Mouse (Mus musculus): ENCODE data around the gene Snx14.
"Not testable (repeated sequence)": the region's sequence is repeated elsewhere in the genome, so short reads cannot be mapped to it uniquely, and the experiment has no call there.

Snx14 gene

DNA sequence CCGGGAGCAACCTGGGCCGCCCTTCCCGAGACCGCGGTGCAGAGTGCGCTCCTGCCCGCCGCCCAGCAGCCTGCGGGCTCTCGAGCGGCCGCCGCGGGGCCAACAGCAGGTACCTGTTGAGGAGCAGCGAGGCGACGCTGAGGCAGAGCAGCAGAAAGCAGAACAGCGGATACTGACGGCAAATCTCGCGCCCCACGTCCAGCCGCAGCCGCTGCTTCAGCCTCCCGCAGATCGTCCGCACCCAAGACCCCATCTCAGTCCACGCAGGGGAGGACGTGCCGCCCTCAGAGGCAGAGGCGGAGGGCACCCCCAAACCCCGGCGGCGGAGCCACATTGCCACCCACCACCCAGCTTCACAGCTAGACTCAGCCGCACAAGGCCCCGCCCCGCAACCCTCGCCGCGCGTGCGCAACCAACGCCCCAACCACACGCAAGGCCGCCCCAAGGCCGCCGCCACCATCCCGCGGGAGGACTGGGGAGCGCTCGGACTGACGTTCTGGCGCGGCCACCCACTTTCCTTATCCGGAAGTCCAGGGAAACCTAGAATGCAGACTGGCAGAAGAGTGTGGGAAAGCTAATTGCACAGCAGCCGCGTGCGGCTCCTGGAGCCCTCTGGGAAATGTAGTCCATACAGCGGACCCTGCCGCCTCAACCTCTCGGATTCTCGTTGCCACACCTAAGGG lies at the start of gene Snx14:
Gene Snx14, minus strand, starts transcription at position 404 of the 683 bp plus-strand sequence.
- DNase-seq (ENCODE audit: low spot score): peak; percentile 97

DNA sequence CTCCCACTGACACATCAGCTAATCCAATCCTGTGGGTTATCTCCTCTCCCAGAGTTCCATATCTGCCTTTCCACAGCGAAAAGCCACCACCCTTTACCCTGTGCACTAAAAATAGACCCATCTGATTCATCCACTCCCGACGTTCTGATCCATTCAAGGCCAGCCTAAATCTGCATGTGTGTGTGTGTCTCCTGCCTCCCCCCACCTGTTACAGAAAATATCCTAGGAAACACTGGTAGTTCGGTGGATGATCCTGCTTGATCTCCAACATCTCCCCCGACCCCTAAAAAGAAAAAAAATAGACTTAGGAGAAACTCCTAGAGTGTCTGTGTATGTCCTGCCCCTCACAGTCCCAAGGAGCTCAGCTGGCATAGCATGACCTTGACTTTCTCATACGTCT lies 45.8 kb upstream of the Snx14 start:
- no peak for DNase-seq (ENCODE audit: low spot score)

GRCm38 (mm10) chr9:88482829-88483396 lies 44.2 kb upstream of the Snx14 start:
- DNase-seq (ENCODE audit: low spot score): peak; percentile 78

GRCm38 (mm10) chr9:88482230-88482828 lies 43.6 kb upstream of the Snx14 start, which contains the start of gene Syncrip:
Gene Syncrip (minus strand): TSS chr9:88482574.
- DNase-seq (ENCODE audit: low spot score): peak; percentile 95

- no peak for DNase-seq (ENCODE audit: low spot score)
Observed at GRCm38 (mm10) chr9:88481791-88482160, 43.0 kb upstream of the Snx14 start.

GRCm38 (mm10) chr9:88481061-88481790 lies 42.5 kb upstream of the Snx14 start:
- DNase-seq (ENCODE audit: low spot score): peak; percentile 44

GRCm38 (mm10) chr9:88480120-88480519 lies 41.4 kb upstream of the Snx14 start:
- DNase-seq (ENCODE audit: low spot score): no peak

GRCm38 (mm10) chr9:88476138-88476537 lies 37.4 kb upstream of the Snx14 start:
- DNase-seq (ENCODE audit: low spot score): peak; percentile 25

- not testable (repeated sequence) for DNase-seq (ENCODE audit: low spot score)
Observed at GRCm38 (mm10) chr9:88461017-88461416, 22.3 kb upstream of the Snx14 start.

- DNase-seq (ENCODE audit: low spot score): no peak
Observed at GRCm38 (mm10) chr9:88439991-88440390, 1.2 kb upstream of the Snx14 start.

GRCm38 (mm10) chr9:88439238-88439600 lies 461 bp upstream of the Snx14 start:
- DNase-seq (ENCODE audit: low spot score): no peak

GRCm38 (mm10) chr9:88438237-88438554 lies 562 bp downstream of the Snx14 start:
- DNase-seq (ENCODE audit: low spot score): no peak

GRCm38 (mm10) chr9:88437342-88438236 lies 1.2 kb downstream of the Snx14 start:
- DNase-seq (ENCODE audit: low spot score): peak; percentile 19

DNA sequence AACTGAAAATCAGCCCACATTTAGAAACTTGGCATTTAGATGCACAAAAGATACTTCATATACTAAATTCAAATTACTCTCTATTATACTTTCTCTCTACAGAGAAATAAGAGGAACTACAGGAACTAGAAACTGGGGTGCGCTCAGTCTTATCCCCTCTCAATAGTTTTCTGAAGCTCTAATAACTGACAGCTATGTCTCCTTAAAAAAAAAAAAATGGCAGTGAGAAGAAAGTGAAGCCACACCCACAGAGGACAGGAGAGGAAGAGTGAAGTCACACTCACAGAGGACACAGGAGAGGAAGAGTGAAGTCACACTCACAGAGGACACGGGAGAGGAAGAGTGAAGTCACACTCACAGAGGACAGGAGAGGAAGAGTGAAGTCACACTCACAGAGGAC lies 14.4 kb downstream of the Snx14 start:
- no peak for DNase-seq (ENCODE audit: low spot score)

- no peak for DNase-seq (ENCODE audit: low spot score)
Observed at GRCm38 (mm10) chr9:88422428-88422827, 16.3 kb downstream of the Snx14 start.

DNA sequence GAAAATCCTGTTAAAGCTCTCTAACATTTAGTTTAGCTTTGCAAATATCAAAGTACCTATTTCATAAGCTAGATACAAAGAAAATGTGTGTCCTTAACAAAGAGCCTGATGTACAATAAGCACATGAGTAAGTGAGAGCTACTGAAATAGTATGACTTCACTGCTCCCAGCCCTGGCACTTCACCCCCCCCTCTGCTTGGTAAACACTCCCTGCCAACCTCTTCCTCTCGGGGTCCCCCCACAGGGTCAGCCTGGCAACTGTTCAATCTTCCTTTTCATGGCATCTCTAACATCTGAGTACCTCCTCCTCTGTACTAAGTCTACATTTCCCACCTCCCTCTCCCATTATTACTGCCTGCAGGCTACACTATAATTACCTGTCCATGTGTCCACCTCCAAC lies 22.0 kb downstream of the Snx14 start:
- no peak for DNase-seq (ENCODE audit: low spot score)

DNA sequence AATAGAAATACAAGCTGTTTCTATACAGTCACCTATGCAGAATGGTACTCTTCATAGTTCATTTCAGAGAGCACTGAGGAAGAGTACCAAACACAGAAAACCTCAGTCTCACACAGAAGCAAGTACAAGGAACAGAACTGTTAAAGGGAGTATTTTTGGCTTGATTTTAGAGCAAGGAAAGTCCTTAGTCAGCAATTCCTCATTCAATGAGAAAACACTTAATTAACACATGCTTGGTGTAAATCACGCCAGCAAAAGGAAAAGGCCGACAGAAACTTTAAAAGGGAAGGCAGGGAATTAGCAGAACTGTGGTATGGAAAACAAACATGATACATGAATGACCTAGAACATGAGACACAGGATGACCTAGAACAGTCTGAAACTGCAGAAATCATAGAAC lies 28.8 kb downstream of the Snx14 start:
- DNase-seq (ENCODE audit: low spot score): no peak

GRCm38 (mm10) chr9:88404515-88404914 lies 34.2 kb downstream of the Snx14 start:
- no peak for DNase-seq (ENCODE audit: low spot score)

GRCm38 (mm10) chr9:88404088-88404487 lies 34.7 kb downstream of the Snx14 start:
- DNase-seq (ENCODE audit: low spot score): no peak

- no peak for DNase-seq (ENCODE audit: low spot score)
Observed at GRCm38 (mm10) chr9:88398461-88398860, 40.3 kb downstream of the Snx14 start.

DNA sequence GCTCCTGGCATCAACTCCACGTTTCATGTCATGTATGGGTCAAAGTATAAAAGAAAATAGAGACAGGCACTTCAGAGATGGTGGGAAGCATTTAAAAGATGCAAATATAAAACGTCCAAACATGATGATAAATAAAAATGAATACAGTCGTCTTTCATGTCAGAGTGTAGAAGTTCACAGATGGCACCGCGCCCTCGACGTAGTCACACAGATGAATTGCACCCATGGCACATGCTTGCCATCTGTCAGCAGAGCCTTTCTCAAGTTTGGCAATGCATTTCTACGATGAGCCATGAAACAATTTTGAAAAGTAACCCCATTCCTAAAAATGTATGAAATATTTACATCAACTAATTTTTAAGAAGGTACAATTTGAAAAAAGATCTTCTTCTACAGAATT lies 43.9 kb downstream of the Snx14 start:
- DNase-seq (ENCODE audit: low spot score): no peak

DNA sequence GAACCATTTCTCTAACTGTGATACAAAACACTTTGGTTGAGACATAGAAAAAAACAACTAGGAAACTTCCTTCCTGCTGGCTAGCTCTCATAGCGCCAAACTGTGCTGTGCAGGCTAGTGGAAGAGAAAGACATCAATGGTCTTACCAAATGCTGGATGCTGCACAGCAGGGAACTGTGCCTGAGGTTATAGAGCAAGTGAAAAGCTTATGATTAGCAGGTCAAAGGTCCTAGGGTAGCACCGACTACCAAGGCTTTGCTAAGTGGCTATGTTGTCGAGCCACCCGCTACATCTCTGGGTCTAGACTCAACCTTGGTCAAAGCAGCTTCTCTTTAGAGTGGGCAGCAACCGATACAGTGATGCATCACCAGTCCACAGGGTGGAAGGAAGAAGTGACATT lies 49.9 kb downstream of the Snx14 start:
- DNase-seq (ENCODE audit: low spot score): no peak

Measured in MN1 (cell line).